Mouse (Mus musculus) myocyte (in vitro differentiated cells): Measurements from ENCODE around the gene Lrrk1.

Source experiments
- CEBPB ChIP-seq: IDR thresholded peaks from 2 replicates; pipeline ENCODE4 v1.6.1; 2011; ENCODE audit warnings: mild to moderate bottlenecking, moderate library complexity; ENCODE audit not compliant: poor library complexity, insufficient read depth, severe bottlenecking
- E2F4 ChIP-seq: IDR thresholded peaks from one replicate; pipeline ENCODE4 v1.6.1; 2011; ENCODE audit warnings: mild to moderate bottlenecking, control low read depth, moderate library complexity; ENCODE audit not compliant: insufficient read depth
- MAX ChIP-seq: IDR thresholded peaks from one replicate; pipeline ENCODE4 v1.6.1; 2011; ENCODE audit warnings: low read depth, mild to moderate bottlenecking, control low read depth
- MYOG ChIP-seq, 3 experiments: IDR thresholded peaks; one replicate each; pipeline ENCODE4 v1.6.1; 2011; ENCODE audit warnings: control low read depth in 2 of 3, low read depth in 2 of 3, mild to moderate bottlenecking in 2 of 3; ENCODE audit not compliant: insufficient read length in 2 of 3, control insufficient read depth in 1 of 3, insufficient read depth in 1 of 3
- POLR2A ChIP-seq: IDR thresholded peaks from one replicate; pipeline ENCODE4 v1.6.1; 2011; ENCODE audit warnings: low read depth, mild to moderate bottlenecking, control low read depth, moderate library complexity; ENCODE audit not compliant: insufficient read length
- POLR2AphosphoS2 ChIP-seq: IDR thresholded peaks from one replicate; pipeline ENCODE4 v1.6.1; 2011; ENCODE audit warnings: low read depth, control low read depth; ENCODE audit not compliant: insufficient read length
- REST ChIP-seq: IDR thresholded peaks from one replicate; pipeline ENCODE4 v1.6.1; 2011; ENCODE audit warnings: mild to moderate bottlenecking, control low read depth, moderate library complexity; ENCODE audit not compliant: insufficient read depth, insufficient read length
- TCF12 ChIP-seq: IDR thresholded peaks from one replicate; pipeline ENCODE4 v1.6.1; 2011; ENCODE audit warnings: mild to moderate bottlenecking, control low read depth; ENCODE audit not compliant: poor library complexity, insufficient read depth, severe bottlenecking
- TCF3 ChIP-seq: IDR thresholded peaks from one replicate; pipeline ENCODE4 v1.6.1; 2011; ENCODE audit warnings: low read depth, control low read depth; ENCODE audit not compliant: insufficient read length
- USF1 ChIP-seq: IDR thresholded peaks from one replicate; pipeline ENCODE4 v1.6.1; 2011; ENCODE audit warnings: low read depth, mild to moderate bottlenecking, control low read depth, moderate library complexity

DNA sequence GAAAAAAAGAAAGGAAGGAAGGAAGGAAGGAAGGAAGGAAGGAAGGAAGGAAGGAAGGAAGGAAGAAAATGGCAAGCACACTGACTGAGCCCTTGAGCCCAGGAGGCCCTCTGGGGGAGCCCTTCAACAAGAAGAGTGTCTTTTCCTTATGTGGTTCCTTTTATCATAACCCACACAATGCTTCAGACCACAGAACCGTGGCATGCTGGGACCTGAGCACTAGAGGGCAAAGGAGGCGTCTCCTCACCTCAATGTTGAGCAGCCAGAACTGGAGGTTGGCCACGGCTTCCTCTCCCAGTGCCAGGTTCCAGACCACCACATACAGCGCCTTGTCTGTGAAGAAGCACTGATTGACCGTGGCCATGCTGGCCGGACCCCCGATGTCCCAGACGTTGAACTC lies 96.1 kb downstream of the Lrrk1 start:
- TF ChIP-seq POLR2A (no peak), TCF12 (no peak), MAX (no peak), POLR2AphosphoS2 (no peak), E2F4 (no peak), MYOG (IDR thresholded peaks at IDR 0.05; ENCODE audit: control insufficient read depth in 1 of 3, insufficient read depth in 1 of 3, insufficient read length in 2 of 3, low read depth in 2 of 3) (no peak), REST (no peak), USF1 (no peak), TCF3 (no peak), CEBPB (no peak)
